Mouse (Mus musculus) fibroblast of lung, adult 2 months (primary cell): Measurements from ENCODE around the gene Lzts2.
"Not testable (repeated sequence)": the region's sequence is repeated elsewhere in the genome, so short reads cannot be mapped to it uniquely, and the experiment has no call there.

Experiments
- DNase-seq: peaks from one replicate; pipeline ENCODE4 v3.0.0-alpha.2; 2011; ENCODE audit warnings: low read depth

The Lzts2 gene

GRCm38 (mm10) chr19:45025937-45026568 lies 11.8 kb downstream of the Lzts2 start:
- no peak for DNase-seq

- no peak for DNase-seq
Observed at GRCm38 (mm10) chr19:45026958-45027670, 12.9 kb downstream of the Lzts2 start.

DNA sequence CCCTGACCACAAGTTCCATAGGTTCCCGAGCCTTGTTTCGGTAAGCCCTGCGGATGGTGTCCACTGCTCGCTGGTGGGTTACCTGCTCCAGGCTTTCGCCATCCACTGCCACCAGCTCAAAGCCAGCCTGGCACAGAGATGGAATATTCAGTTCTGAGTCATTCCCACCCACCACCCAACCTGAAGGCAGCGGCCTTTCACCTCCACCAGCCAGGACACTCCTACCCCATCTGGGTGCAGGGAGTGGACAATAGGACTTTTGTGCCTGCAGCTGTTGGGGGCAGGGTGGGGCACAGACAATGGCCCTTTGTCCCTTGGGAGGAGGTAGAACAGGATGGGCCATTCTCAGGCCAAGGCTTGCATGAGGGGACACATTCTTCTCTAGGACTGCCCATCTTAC lies 13.6 kb downstream of the Lzts2 start:
- DNase-seq, result no peak

- no peak for DNase-seq
Observed at GRCm38 (mm10) chr19:45028746-45029145, 14.5 kb downstream of the Lzts2 start.

- DNase-seq, result no peak
Observed at GRCm38 (mm10) chr19:45029571-45029970, 15.4 kb downstream of the Lzts2 start.

DNA sequence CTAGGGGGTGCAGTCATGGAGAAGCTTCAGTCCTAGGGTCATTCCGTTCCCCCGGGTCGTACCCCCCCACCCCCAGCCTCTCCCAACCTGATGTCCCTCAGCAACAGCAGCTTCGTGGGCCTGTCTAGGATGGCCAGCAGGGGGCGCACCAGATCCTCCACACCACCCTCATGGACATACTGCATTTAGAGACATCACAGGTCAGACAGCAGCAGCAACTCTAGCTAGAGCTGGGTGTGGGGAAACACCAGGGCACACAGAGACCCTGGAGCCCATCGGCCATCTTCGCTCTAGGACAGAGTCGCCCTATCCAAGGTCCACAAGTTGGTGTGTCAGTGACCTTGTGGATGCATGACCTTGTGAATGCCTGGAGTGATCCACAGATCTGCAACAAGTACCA lies 15.9 kb downstream of the Lzts2 start:
- DNase-seq, result no peak

DNA sequence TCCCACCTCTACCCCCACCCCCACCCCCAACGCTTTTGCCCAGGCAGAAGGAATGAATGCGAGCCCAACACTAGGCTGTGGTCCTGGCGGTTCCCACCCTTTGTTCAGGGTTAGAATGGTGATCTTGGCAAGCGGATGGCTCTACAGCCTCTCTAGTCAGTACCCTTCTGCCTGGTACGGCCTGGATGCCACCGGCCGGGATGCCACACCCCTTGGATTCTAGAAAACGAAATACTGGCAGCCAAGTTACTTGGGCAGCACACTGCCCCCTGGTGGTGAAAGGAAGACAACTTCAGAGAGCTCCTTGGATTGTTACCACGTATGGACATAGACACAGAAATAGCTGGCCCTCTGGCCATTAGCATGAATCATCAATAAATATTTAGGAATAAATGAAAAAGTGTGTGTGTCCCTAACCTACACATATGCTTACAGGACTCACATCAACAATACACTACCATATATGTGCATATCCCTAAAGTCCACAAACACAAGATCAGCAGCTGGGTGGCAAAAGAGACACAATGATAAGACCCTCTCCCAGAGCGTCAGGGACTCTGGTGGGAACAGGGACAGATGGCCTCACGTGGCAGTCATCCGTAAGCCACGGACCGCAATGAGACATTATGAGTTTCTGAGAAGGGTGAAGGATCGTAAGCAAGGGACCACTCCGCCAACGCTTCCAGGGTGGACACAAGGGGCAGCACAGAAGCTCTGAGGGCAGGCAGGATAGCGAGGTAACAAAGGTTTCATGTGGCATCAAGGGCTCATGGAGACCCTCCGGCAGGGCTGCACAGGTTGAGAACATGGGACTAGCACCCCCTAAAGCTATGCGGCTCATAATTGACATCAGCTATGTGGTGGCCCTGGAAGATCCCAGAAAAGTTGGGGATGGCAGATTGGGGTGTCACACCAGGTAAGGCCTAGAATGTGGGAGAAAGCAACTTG lies 16.8 kb downstream of the Lzts2 start:
- DNase-seq, result no peak

DNA sequence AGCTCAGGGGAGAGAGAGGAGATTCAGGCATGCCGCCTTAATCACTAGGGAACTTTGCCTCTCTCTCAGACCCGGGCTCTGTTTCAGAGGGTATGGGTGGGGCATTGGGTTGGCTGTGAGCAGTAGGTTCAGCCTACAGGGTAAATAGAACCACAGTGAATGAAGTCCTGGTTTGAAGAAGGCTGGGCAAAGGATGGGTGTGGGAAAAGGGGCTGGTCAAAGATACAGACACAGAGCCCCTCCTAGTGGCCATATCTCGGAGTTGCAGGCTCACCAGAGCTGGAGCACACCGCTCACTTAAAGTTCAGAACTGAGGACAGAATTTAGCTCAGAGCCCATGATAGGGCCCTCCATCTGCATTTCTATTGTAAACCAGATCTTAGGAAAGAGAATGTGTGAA lies 17.6 kb downstream of the Lzts2 start:
- peak; percentile 75 for DNase-seq

DNA sequence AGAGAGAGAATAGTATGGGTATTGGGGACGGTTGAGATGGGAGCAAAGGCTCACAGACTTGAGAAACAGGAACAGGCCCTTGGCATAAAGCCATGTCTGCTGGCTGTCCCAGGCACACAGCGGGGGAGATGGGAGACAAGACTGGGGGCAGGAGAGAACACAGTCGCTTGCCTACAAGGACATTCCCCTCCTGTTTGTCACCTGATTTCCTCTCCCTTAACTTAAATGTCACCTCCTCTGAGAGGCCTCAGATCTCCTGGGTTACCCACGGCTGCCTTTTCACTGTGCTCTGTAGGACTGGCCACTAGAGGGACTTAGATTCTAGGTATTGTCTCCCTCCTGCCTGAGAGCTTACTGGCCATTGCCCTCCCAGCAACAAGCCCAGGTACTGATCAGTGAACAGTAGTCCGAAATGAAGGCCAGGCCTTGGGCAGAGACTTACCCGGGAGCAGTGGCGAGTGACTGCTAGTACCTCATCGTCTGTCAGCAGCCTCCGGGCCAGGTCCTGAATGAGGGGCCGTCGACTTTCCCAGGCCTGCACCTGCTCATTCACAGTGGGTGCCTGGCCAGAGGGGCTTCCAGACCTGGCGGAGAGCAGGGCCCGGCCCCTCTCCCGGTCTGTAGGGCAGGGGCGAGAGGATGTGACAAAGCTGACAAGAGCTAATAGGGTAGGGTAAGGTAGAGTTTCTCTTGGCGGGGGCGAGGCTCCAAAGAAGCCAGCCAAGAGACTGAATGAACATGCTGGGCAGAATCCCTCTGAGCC lies 18.5 kb downstream of the Lzts2 start:
- no peak for DNase-seq

DNA sequence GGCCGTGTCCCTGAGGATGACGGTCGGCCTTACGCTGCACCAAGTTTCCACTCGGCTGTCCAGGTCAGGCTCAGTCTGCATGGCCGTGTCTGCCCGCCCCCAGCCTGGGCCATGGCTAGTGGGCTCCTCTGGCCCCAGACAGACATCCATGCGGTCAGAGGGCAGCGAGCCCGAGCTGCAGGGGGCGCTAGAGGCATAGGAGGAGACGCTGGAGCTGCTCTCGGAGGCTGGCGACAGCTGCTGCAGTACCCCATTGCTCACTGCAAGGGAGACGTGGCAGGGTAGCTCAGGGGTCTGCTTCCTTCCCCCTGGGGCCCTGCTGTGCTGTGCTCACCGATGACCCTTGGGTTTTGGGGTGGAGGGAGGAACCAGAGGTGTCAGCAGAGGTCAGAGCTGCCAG lies 22.7 kb downstream of the Lzts2 start:
- DNase-seq, result no peak

DNA sequence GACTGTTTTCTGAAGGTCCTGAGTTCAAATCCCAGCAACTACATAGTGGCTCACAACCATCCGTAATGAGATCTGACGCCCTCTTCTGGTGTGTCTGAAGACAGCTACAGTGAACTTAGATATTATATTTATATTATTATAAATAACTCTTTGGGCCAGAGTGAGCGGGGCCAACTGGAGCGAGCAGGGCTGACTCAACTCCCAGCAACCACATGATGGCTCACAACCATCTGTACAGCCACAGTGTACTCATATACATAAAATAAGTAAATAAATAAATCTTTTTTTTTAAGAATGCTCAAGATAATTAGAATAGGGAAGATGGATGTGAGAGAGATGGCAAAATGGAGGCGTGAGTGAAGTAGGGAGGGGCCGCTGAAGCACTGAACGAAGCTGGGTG lies 24.0 kb downstream of the Lzts2 start:
- DNase-seq, result not testable (repeated sequence)

DNA sequence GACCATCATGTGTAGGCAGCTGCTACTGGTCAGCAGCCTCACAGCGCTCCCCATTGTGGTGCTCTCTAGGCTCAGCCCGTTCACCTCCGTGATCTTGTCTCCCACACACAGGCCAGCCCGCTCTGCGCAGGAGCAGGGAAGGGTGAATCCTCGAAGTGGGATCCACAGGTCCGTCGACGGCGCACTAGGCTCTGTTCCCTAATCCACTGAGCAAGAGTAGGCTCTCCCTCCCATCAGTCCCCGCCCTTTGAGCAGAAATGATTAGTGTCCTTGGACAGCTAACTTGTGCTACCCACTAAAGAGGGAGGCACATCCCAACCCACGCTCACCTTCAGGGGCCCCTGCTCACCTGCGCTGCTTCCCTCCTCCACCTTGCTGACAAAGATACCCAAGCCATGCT lies 26.0 kb downstream of the Lzts2 start:
- no peak for DNase-seq

DNA sequence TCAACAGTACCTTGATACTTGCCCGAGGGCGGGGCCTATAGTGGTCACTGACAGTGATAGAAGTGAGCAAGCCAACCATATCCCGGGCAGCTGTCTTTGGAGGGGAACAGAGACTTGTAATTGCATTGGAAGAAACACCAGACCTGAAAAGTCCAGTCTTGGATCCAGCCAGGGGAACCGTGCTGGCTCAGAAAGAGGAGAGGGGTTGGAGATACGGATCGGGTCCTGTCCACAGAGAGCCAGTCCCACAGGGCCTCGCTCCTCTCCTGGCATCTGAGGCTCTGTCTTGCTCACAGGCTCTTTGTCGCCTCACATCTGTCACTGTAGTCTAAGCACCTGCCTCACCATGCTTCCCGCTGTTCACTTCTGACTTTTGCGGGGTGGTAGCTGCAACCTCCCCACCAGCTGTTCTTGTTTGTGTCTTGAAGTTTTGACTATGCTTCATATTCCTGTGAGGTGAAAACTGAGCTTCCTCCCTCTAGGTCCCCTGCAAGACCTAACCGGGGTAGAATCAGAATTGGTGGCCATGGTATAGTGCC lies 30.2 kb downstream of the Lzts2 start:
- no peak for DNase-seq

- no peak for DNase-seq
Observed at GRCm38 (mm10) chr19:45045236-45045635, 31.0 kb downstream of the Lzts2 start.

DNA sequence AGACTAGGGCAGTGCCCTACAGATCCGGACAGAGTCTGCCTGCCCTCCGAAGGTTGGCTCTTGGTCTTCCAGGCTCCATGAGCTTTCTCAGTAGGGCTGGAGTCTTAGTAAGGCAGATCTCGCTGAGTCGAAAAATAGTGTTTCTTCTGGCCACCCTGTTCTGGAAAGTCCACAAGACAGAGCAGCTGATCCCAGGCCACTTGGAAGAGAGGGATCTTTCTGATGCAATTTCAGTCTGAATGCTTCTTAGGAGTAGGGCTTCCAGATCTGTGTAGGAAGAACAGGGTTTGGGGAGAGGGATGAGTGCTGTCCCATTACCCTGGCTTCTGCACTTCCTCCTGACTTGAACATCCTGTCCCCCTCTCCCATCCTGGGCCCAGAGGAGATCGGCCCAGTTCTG lies 31.4 kb downstream of the Lzts2 start, which contains the start of gene Pdzd7:
TSS of gene Pdzd7 (minus strand) at position 67 of the 400 bp plus-strand sequence.
- DNase-seq, result no peak

DNA sequence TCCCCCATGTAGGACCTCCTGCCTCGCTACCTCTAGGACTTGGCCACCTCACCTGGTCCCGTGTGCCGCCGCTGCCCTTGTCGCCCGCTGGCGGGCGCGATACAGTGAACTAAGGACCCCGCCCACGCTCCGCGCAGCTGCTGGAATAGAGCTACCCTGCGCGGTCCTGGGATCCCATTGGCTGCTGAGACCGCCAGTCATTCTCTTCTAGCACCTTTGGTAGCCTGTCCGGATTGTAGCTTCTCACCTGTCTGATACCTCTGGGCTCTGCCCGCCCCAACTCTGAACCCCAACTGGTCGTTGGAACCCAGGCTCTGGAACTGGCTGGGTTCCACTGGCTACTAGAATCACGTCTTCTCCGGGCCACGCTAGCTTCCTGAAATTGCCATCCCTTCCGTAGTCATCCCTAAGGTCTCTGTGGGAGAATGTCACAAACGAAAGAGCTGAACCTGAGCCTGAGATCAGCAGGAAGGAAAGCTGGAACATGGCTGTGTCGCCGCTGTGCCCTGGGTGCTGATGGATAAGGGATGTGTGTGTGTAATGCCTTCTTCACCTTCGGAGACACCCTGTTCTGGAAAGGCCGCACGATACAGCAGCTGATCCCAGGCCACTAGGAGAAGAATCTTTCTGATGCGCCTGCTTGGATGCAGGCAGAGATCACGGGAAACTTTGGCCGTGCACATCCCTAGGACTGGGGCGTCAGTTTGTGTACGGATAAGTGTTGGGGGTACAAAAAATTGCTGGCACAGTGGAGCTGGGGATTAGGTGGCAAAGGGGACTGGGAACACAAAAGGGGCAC lies 32.5 kb downstream of the Lzts2 start:
- DNase-seq, result no peak

- peak; percentile 94 for DNase-seq
Observed at GRCm38 (mm10) chr19:45047417-45047934, 33.3 kb downstream of the Lzts2 start, which contains the start of gene Sfxn3. TSS of gene Sfxn3 (plus strand) at chr19:45047503.

GRCm38 (mm10) chr19:45047935-45048643 lies 33.9 kb downstream of the Lzts2 start:
- DNase-seq, result peak; percentile 86

GRCm38 (mm10) chr19:45048644-45049365 lies 34.6 kb downstream of the Lzts2 start:
- no peak for DNase-seq
